Mouse (Mus musculus) granulocyte monocyte progenitor cell, adult 5-6 weeks (primary cell): ENCODE data around the gene Mia3. TPM values are rescaled to one million over a fixed set of nuclear protein-coding genes. Genes with fewer than 3 reads are reported as not detected.
"Not testable (repeated sequence)": the region's sequence is repeated elsewhere in the genome, so short reads cannot be mapped to it uniquely, and the experiment has no call there.

Source experiments
- ATAC-seq: replicated peaks from 2 replicates; pipeline ENCODE4 v1.8.0; 2016; ENCODE audit warnings: mild to moderate bottlenecking, moderate TSS enrichment, inconsistent platforms; ENCODE audit not compliant: poor library complexity, severe bottlenecking
- total RNA-seq, 2 experiments: library from RNA; stranded (forward) in 1 of 2; stranded (reverse) in 1 of 2; fragments of 200-712, 200-1000 nt in 1 of 2; fragments of >200 nt in 1 of 2; fragmentation: Nextera tagmentation in 1 of 2; gene quantifications; 2 replicates each; pipeline ENCODE4 v1.2.3; 2014 to 2017

Gene Mia3
- 68.4 and 74.4 TPM in 2 replicates for total RNA-seq (2014; fragmentation: Nextera tagmentation)
- total RNA-seq (2017) = 89.9 and 152 TPM in 2 replicates

- peak; percentile 99 for ATAC-seq
These were observed at the start of gene Mia3 for GRCm38 (mm10) chr1:183369427-183370014. Mia3 (minus strand) TSS chr1:183369553.

- no peak for ATAC-seq
These were observed 48.5 kb upstream of the Mia3 start, which contains the start of gene Hhipl2 for GRCm38 (mm10) chr1:183417873-183418272. Hhipl2 (plus strand) TSS chr1:183418215.

GRCm38 (mm10) chr1:183414081-183414727 is 44.9 kb upstream of the Mia3 start:
- no peak for ATAC-seq

GRCm38 (mm10) chr1:183403396-183403795 is 34.0 kb upstream of the Mia3 start:
- no peak for ATAC-seq

GRCm38 (mm10) chr1:183388426-183389406 is 19.4 kb upstream of the Mia3 start, which contains the start of gene Taf1a:
Taf1a (plus strand) TSS chr1:183388981.
- ATAC-seq = peak; percentile 98

- not testable (repeated sequence) for ATAC-seq
These were observed 18.1 kb upstream of the Mia3 start for GRCm38 (mm10) chr1:183387421-183387820.

GRCm38 (mm10) chr1:183382621-183383020 is 13.3 kb upstream of the Mia3 start:
- no peak for ATAC-seq

GRCm38 (mm10) chr1:183381816-183382215 is 12.5 kb upstream of the Mia3 start:
- ATAC-seq = no peak

- ATAC-seq = not testable (repeated sequence)
These were observed 10.0 kb upstream of the Mia3 start for GRCm38 (mm10) chr1:183379376-183379775.

GRCm38 (mm10) chr1:183378321-183378941 is 9.1 kb upstream of the Mia3 start:
- ATAC-seq = peak; percentile 40; the same call in 1 of the 2 replicates

GRCm38 (mm10) chr1:183377045-183377444 is 7.7 kb upstream of the Mia3 start:
- ATAC-seq = no peak

- ATAC-seq = no peak
These were observed 5.4 kb upstream of the Mia3 start for GRCm38 (mm10) chr1:183374728-183375127.

GRCm38 (mm10) chr1:183368601-183369400 is 552 bp downstream of the Mia3 start:
- peak; percentile 23 for ATAC-seq

- ATAC-seq = no peak
These were observed 3.0 kb downstream of the Mia3 start for GRCm38 (mm10) chr1:183366361-183366760.

GRCm38 (mm10) chr1:183363577-183363867 is 5.8 kb downstream of the Mia3 start:
- no peak for ATAC-seq

GRCm38 (mm10) chr1:183362729-183363576 is 6.4 kb downstream of the Mia3 start:
- ATAC-seq = no peak

- peak; percentile 30; the same call in 1 of the 2 replicates for ATAC-seq
These were observed 7.1 kb downstream of the Mia3 start for GRCm38 (mm10) chr1:183362301-183362700.

- ATAC-seq = no peak
These were observed 10.5 kb downstream of the Mia3 start for GRCm38 (mm10) chr1:183358901-183359300.

- peak; percentile 78 for ATAC-seq
These were observed 19.5 kb downstream of the Mia3 start for GRCm38 (mm10) chr1:183349840-183350239.
